Mouse (Mus musculus) testis, adult 2 months (tissue): ENCODE data around the gene Cdkal1.

Experiments
- CTCF ChIP-seq: fragments of 200-500 bp; IDR thresholded peaks from 2 replicates; pipeline ENCODE4 v1.5.1; 2012; ENCODE audit warnings: low read depth, mild to moderate bottlenecking, inconsistent platforms, low read length, moderate library complexity; ENCODE audit not compliant: control insufficient read depth, insufficient read depth, insufficient replicate concordance
- POLR2A ChIP-seq: fragments of 200-500 bp; IDR thresholded peaks from 2 replicates; pipeline ENCODE4 v1.6.1; 2012; ENCODE audit warnings: low read depth, mild to moderate bottlenecking, inconsistent platforms, low read length, moderate library complexity; ENCODE audit not compliant: control insufficient read depth

GRCm38 (mm10) chr13:29349386-29349961 lies 506.0 kb downstream of the Cdkal1 start:
- TF ChIP-seq CTCF (no peak), POLR2A (no peak)
